Mouse (Mus musculus) bone marrow macrophage, adult 2 months (primary cell): ENCODE results near the gene Glipr2.

Experiments
- CTCF ChIP-seq: IDR thresholded peaks from 2 replicates; pipeline ENCODE4 v1.5.1; 2012; ENCODE audit warnings: low read depth, mild to moderate bottlenecking, low read length, moderate library complexity
- POLR2A ChIP-seq: IDR thresholded peaks from 2 replicates; pipeline ENCODE4 v1.6.1; 2012; ENCODE audit warnings: mild to moderate bottlenecking, low read depth, low read length, borderline replicate concordance

DNA sequence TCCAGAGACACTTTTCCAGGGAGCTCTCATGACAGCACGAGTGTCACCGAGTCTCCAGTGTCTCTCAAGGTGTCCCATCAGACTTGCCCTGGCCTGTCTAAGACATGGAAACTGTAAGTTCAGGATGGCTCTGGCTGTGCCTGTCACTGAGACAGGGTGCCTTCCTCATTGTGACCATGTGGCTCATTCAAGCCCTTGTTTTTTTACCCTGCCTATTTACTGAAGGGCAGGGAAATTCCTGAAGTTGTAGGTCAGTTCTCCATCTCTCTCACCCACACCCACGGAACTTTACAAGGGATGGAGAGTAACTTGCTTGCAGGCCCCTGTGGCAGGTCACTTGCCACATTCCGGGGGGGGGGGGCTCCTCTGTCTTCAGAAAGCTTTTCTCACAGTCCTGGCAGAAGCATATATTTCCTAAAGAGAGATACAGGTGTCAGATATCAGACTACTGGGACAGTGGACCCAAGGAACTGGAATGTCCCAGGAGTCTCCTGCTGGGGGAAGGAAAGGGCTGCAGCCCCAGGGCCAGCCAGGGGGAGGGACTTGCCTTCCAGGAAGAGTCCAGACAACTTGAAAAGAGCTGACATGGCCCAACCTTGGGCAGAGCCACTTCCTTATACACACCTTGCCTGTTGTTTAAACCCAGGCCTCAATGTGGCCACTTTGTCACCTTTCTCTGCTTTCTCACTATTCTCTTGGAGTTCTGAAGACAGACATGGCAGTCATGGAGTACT is 7.9 kb downstream of the Glipr2 start:
- TF ChIP-seq POLR2A (no peak), CTCF (no peak)
